Mouse (Mus musculus) liver, embryonic 14.5 days (tissue): ENCODE measurements around the gene Ccna1. TPM values are rescaled to one million over a fixed set of nuclear protein-coding genes. Genes with fewer than 3 reads are reported as not detected.

Experiments used
- ATAC-seq: fragments of 200-750 bp; cut with Nextera tagmentation; 2 replicates; pipeline ENCODE4 v1.8.0; 2017; ENCODE audit warnings: moderate number of reproducible peaks, mild to moderate bottlenecking, moderate library complexity; ENCODE audit not compliant: insufficient read depth
- DNase-seq, 3 experiments: peaks; one replicate each; pipeline ENCODE4 v3.0.0-alpha.2; 2012 to 2013; ENCODE audit warnings: low read depth in 3 of 3, low spot score in 3 of 3
- H3K27ac ChIP-seq: fragments of 300-500 bp; sonication (generic); 2 replicates; pipeline ENCODE4 v1.5.1; 2014; ENCODE audit warnings: moderate library complexity, mild to moderate bottlenecking, control low read depth, inconsistent platforms
- H3K27me3 ChIP-seq: fragments of 300-500 bp; sonication (generic); 2 replicates; pipeline ENCODE4 v1.6.1; 2014; ENCODE audit warnings: mild to moderate bottlenecking, low read length, moderate library complexity; ENCODE audit not compliant: control insufficient read depth, insufficient read depth
- H3K36me3 ChIP-seq: fragments of 300-500 bp; sonication (generic); replicated peaks from 2 replicates; pipeline ENCODE4 v1.6.1; 2014; ENCODE audit warnings: low read depth; ENCODE audit not compliant: control insufficient read depth, insufficient read depth
- H3K4me1 ChIP-seq, 2 experiments: fragments of 200-500 bp in 1 of 2; fragments of 300-500 bp in 1 of 2; sonication (generic) in 1 of 2; replicated peaks; 2 replicates each; pipeline ENCODE4 v1.6.1; 2012 to 2014; ENCODE audit warnings: antibody characterized with exemption in 1 of 2, inconsistent platforms in 1 of 2, low read length in 1 of 2; ENCODE audit not compliant: control insufficient read depth in 2 of 2, insufficient read depth in 2 of 2
- H3K4me2 ChIP-seq: fragments of 300-500 bp; sonication (generic); 2 replicates; pipeline ENCODE4 v1.6.1; 2014; ENCODE audit warnings: low read depth, mild to moderate bottlenecking, control low read depth, moderate library complexity
- H3K4me3 ChIP-seq, 2 experiments: fragments of 200-500 bp in 1 of 2; fragments of 300-500 bp in 1 of 2; sonication (generic) in 1 of 2; 2 replicates each; pipeline ENCODE4 v1.5.1; 2012 to 2014; ENCODE audit warnings: low read depth in 2 of 2, low read length in 2 of 2, mild to moderate bottlenecking in 2 of 2, control low read depth in 1 of 2, inconsistent platforms in 1 of 2, moderate library complexity in 1 of 2; ENCODE audit not compliant: insufficient read depth in 1 of 2
- H3K9ac ChIP-seq: fragments of 300-500 bp; sonication (generic); replicated peaks from 2 replicates; pipeline ENCODE4 v1.6.1; 2014; ENCODE audit warnings: mild to moderate bottlenecking, control low read depth, moderate library complexity
- H3K9me3 ChIP-seq: fragments of 300-500 bp; sonication (generic); 2 replicates; pipeline ENCODE4 v1.6.1; 2016; ENCODE audit warnings: low read length, mixed read lengths; ENCODE audit not compliant: control insufficient read depth
- CTCF ChIP-seq: IDR thresholded peaks from 2 replicates; pipeline ENCODE4 v1.5.1; 2016; ENCODE audit warnings: antibody characterized with exemption, low read depth, control low read depth
- EP300 ChIP-seq: IDR thresholded peaks from 2 replicates; pipeline ENCODE4 v1.6.1; 2016; ENCODE audit warnings: antibody characterized with exemption, low read depth
- WGBS: fragments of 180-500 bp; shearing (Covaris S2); extraction: QIAGEN DNeasy Blood & Tissue Kit; methylation state at CpG from one replicate; pipeline ENCODE4 v1.1.7; 2014; ENCODE audit not compliant: insufficient replicate concordance; 5-methylcytosine and 5-hydroxymethylcytosine counted together
- polyA plus RNA-seq, 2 experiments: library from polyadenylated mRNA; depleted of rRNA in 1 of 2; stranded (reverse) in 1 of 2; unstranded in 1 of 2; fragments of >200 nt; fragmentation: Nextera tagmentation in 1 of 2; extraction: Ambion mirVana in 1 of 2; gene quantifications; 2 replicates each; pipeline versions ENCODE4 v1.2.1 to v1.2.3; 2012 to 2014

Ccna1 gene
- polyA plus RNA-seq (2012; rRNA removed) = 0.20 and 0.28 TPM in 2 replicates
- 0.14 and 0.30 TPM in 2 replicates for polyA plus RNA-seq (2014; fragmentation: Nextera tagmentation; extraction: Ambion mirVana)

- Histone ChIP-seq H3K36me3 (no peaks in the 10 kb centered on the region), H3K4me3 (peak within 1 kb of the TSS; percentile 27 to 39), H3K4me1 (no peaks in the 10 kb centered on the region; a peak in 1 of 4 replicates), H3K27me3 (peaks cover 21% of the 10 kb centered on the region), H3K9ac (no peak within 1 kb of the TSS), H3K27ac (no peak within 1 kb of the TSS), H3K4me2 (peak within 1 kb of the TSS; percentile 57), H3K9me3 (no peaks in the 10 kb centered on the region)
- DNase-seq (peak; percentile 4 to 9 (median 6)), ATAC-seq (peak; percentile 50; the same call in 1 of the 2 replicates)
- 2% methylated on average over 70 of the region's 73 CpGs for WGBS
- TF ChIP-seq EP300 = no peak
- TF ChIP-seq CTCF = no peak
These were observed at the start of gene Ccna1 for GRCm38 (mm10) chr3:55055038-55055746. Ccna1 (minus strand) TSS chr3:55055501.

- H3K4me3 ChIP-seq = no peak overlapping the region
- H3K4me1 ChIP-seq = no peaks in the 10 kb centered on the region
- no peaks in the 10 kb centered on the region for H3K27me3 ChIP-seq
- no peak overlapping the region for H3K4me2 ChIP-seq
- DNase-seq (no peak), ATAC-seq (no peak)
- no peaks in the 10 kb centered on the region for H3K36me3 ChIP-seq
- TF ChIP-seq EP300 = no peak
- TF ChIP-seq CTCF = no peak
- H3K9ac ChIP-seq = no peak overlapping the region
- H3K27ac ChIP-seq = no peak overlapping the region
- no peaks in the 10 kb centered on the region for H3K9me3 ChIP-seq
These were observed 45.8 kb upstream of the Ccna1 start for GRCm38 (mm10) chr3:55101092-55101491.

- ATAC-seq = no peak
- TF ChIP-seq EP300 = no peak
- no peak for TF ChIP-seq CTCF
- no peak overlapping the region for H3K4me3 ChIP-seq
- H3K9me3 ChIP-seq = no peaks in the 10 kb centered on the region
- no peak overlapping the region for H3K9ac ChIP-seq
- no peak overlapping the region for H3K27ac ChIP-seq
- H3K4me1 ChIP-seq = no peaks in the 10 kb centered on the region
- no peaks in the 10 kb centered on the region for H3K27me3 ChIP-seq
- no peak for DNase-seq
- H3K36me3 ChIP-seq = no peaks in the 10 kb centered on the region
- WGBS = 69% methylated on average over 11 of the region's 11 CpGs
- H3K4me2 ChIP-seq = no peak overlapping the region
These were observed 43.7 kb upstream of the Ccna1 start for GRCm38 (mm10) chr3:55098990-55099389.

- no peak for DNase-seq
- no peak overlapping the region for H3K4me3 ChIP-seq
- no peaks in the 10 kb centered on the region for H3K36me3 ChIP-seq
- H3K4me1 ChIP-seq = no peaks in the 10 kb centered on the region
- TF ChIP-seq EP300 (no peak), CTCF (no peak)
- no peaks in the 10 kb centered on the region for H3K9me3 ChIP-seq
- H3K9ac ChIP-seq = no peak overlapping the region
- no peak overlapping the region for H3K4me2 ChIP-seq
- no peaks in the 10 kb centered on the region for H3K27me3 ChIP-seq
- H3K27ac ChIP-seq = no peak overlapping the region
- WGBS = 58% methylated on average over 2 of the region's 2 CpGs
- ATAC-seq = no peak
These were observed 42.7 kb upstream of the Ccna1 start for GRCm38 (mm10) chr3:55098014-55098413.

- no peaks in the 10 kb centered on the region for H3K27me3 ChIP-seq
- TF ChIP-seq CTCF = no peak
- TF ChIP-seq EP300 = no peak
- ATAC-seq = no peak
- 61% methylated on average over 2 of the region's 2 CpGs for WGBS
- H3K27ac ChIP-seq = no peak overlapping the region
- no peak overlapping the region for H3K4me3 ChIP-seq
- no peaks in the 10 kb centered on the region for H3K9me3 ChIP-seq
- H3K9ac ChIP-seq = no peak overlapping the region
- no peaks in the 10 kb centered on the region for H3K36me3 ChIP-seq
- DNase-seq = no peak
- no peak overlapping the region for H3K4me2 ChIP-seq
- no peaks in the 10 kb centered on the region for H3K4me1 ChIP-seq
These were observed 41.9 kb upstream of the Ccna1 start for GRCm38 (mm10) chr3:55097186-55097585.
